Mouse (Mus musculus): ENCODE measurements around the gene Csrnp3. TPM values are rescaled to one million over a fixed set of nuclear protein-coding genes. Genes with fewer than 3 reads are reported as not detected.
A peak's percentile ranks its signal among the peaks of the same experiment; 100 is the strongest.

Gene Csrnp3
- total RNA-seq, 2 experiments from 2014 or later, result 0.52 to 1.9 TPM

- no peak for DNase-seq
These were observed 108.3 kb downstream of the Csrnp3 start for GRCm38 (mm10) chr2:65953726-65954340.

GRCm38 (mm10) chr2:65955804-65956203, 110.2 kb downstream of the Csrnp3 start:
- no peak for DNase-seq

GRCm38 (mm10) chr2:65956727-65957126, 111.2 kb downstream of the Csrnp3 start:
- no peak for DNase-seq

GRCm38 (mm10) chr2:65963420-65963819, 117.9 kb downstream of the Csrnp3 start:
- no peak for DNase-seq

GRCm38 (mm10) chr2:65968810-65969209, 123.2 kb downstream of the Csrnp3 start:
- no peak for DNase-seq

GRCm38 (mm10) chr2:65973907-65974306, 128.3 kb downstream of the Csrnp3 start:
- DNase-seq, result no peak

GRCm38 (mm10) chr2:65975383-65975782, 129.8 kb downstream of the Csrnp3 start:
- DNase-seq, result no peak

- DNase-seq, result peak; percentile 8
These were observed 133.9 kb downstream of the Csrnp3 start for GRCm38 (mm10) chr2:65979338-65980053.

GRCm38 (mm10) chr2:65981470-65981869, 135.9 kb downstream of the Csrnp3 start:
- no peak for DNase-seq

GRCm38 (mm10) chr2:65981965-65982364, 136.4 kb downstream of the Csrnp3 start:
- no peak for DNase-seq

GRCm38 (mm10) chr2:65985706-65986105, 140.1 kb downstream of the Csrnp3 start:
- no peak for DNase-seq

GRCm38 (mm10) chr2:65987069-65987468, 141.5 kb downstream of the Csrnp3 start:
- DNase-seq, result no peak

GRCm38 (mm10) chr2:65987588-65987987, 142.0 kb downstream of the Csrnp3 start:
- DNase-seq, result no peak

- DNase-seq, result no peak
These were observed 143.2 kb downstream of the Csrnp3 start for GRCm38 (mm10) chr2:65988788-65989187.

GRCm38 (mm10) chr2:65990108-65990507, 144.5 kb downstream of the Csrnp3 start:
- no peak for DNase-seq

- DNase-seq, result no peak
These were observed 145.2 kb downstream of the Csrnp3 start for GRCm38 (mm10) chr2:65990754-65991153.

- peak; percentile 9 for DNase-seq
These were observed 147.8 kb downstream of the Csrnp3 start for GRCm38 (mm10) chr2:65993371-65993770.

- no peak for DNase-seq
These were observed 149.4 kb downstream of the Csrnp3 start for GRCm38 (mm10) chr2:65994886-65995468.

- DNase-seq, result no peak
These were observed 153.2 kb downstream of the Csrnp3 start for GRCm38 (mm10) chr2:65998747-65999146.

GRCm38 (mm10) chr2:66008995-66009654, 163.6 kb downstream of the Csrnp3 start:
- DNase-seq, result no peak

GRCm38 (mm10) chr2:66009677-66010076, 164.1 kb downstream of the Csrnp3 start:
- no peak for DNase-seq

GRCm38 (mm10) chr2:66018711-66019110, 173.1 kb downstream of the Csrnp3 start:
- no peak for DNase-seq

GRCm38 (mm10) chr2:66019235-66019634, 173.7 kb downstream of the Csrnp3 start:
- no peak for DNase-seq

Measured in gastrocnemius, postnatal 10 days (tissue).